Mouse (Mus musculus) stomach, postnatal 0 days (tissue): ENCODE data around the gene Mvd. TPM values are rescaled to one million over a fixed set of nuclear protein-coding genes. Genes with fewer than 3 reads are reported as not detected.

Source experiments
- ATAC-seq: fragments of 200-750 bp; cut with Nextera tagmentation; 2 replicates; pipeline ENCODE4 v1.8.0; 2017; ENCODE audit not compliant: low FRiP score, low TSS enrichment
- DNase-seq: peaks from one replicate; pipeline ENCODE4 v3.0.0-alpha.2; 2016; ENCODE audit warnings: low spot score
- H3K27ac ChIP-seq: fragments of 300-500 bp; sonication (generic); replicated peaks from 2 replicates; pipeline ENCODE4 v1.5.1; 2014; ENCODE audit warnings: mild to moderate bottlenecking, control low read depth
- H3K27me3 ChIP-seq: fragments of 300-500 bp; sonication (generic); 2 replicates; pipeline ENCODE4 v1.6.1; 2014; ENCODE audit warnings: low read length; ENCODE audit not compliant: control insufficient read depth, insufficient read depth
- H3K36me3 ChIP-seq: fragments of 300-500 bp; sonication (generic); 2 replicates; pipeline ENCODE4 v1.6.1; 2014; ENCODE audit warnings: low read length, mixed read lengths; ENCODE audit not compliant: control insufficient read depth, insufficient read depth
- H3K4me1 ChIP-seq: fragments of 300-500 bp; sonication (generic); replicated peaks from 2 replicates; pipeline ENCODE4 v1.6.1; 2014; ENCODE audit warnings: antibody characterized with exemption; ENCODE audit not compliant: control insufficient read depth, insufficient read depth
- H3K4me2 ChIP-seq: fragments of 300-500 bp; sonication (generic); replicated peaks from 2 replicates; pipeline ENCODE4 v1.6.1; 2014; ENCODE audit warnings: low read depth, mild to moderate bottlenecking, control low read depth, moderate library complexity
- H3K4me3 ChIP-seq: fragments of 300-500 bp; sonication (generic); 2 replicates; pipeline ENCODE4 v1.5.1; 2014; ENCODE audit warnings: low read depth, low read length, control low read depth
- H3K9ac ChIP-seq: fragments of 300-500 bp; sonication (generic); 2 replicates; pipeline ENCODE4 v1.6.1; 2014; ENCODE audit warnings: mild to moderate bottlenecking, low read length, control low read depth, mixed read lengths
- H3K9me3 ChIP-seq: fragments of 300-500 bp; sonication (generic); 2 replicates; pipeline ENCODE4 v1.6.1; 2016; ENCODE audit warnings: low read length; ENCODE audit not compliant: control insufficient read depth
- CTCF ChIP-seq: IDR thresholded peaks from 2 replicates; pipeline ENCODE4 v1.5.1; 2016; ENCODE audit warnings: antibody characterized with exemption, low read depth, mild to moderate bottlenecking, moderate library complexity
- EP300 ChIP-seq: optimal IDR thresholded peaks from 2 replicates; pipeline ENCODE3; 2016; ENCODE audit warnings: antibody characterized with exemption
- WGBS: fragments of 180-500 bp; shearing (Covaris S2); extraction: QIAGEN DNeasy Blood & Tissue Kit; methylation state at CpG from one replicate; pipeline ENCODE4 v1.1.7; 2014; 5-methylcytosine and 5-hydroxymethylcytosine counted together
- polyA plus RNA-seq: library from polyadenylated mRNA; unstranded; fragments of >200 nt; fragmentation: Nextera tagmentation; extraction: Ambion mirVana; gene quantifications from 2 replicates; pipeline ENCODE4 v1.2.1, GENCODE M21; 2015

Gene Mvd
- polyA plus RNA-seq, 1 experiment from 2014 or later: 34.6 TPM

DNA sequence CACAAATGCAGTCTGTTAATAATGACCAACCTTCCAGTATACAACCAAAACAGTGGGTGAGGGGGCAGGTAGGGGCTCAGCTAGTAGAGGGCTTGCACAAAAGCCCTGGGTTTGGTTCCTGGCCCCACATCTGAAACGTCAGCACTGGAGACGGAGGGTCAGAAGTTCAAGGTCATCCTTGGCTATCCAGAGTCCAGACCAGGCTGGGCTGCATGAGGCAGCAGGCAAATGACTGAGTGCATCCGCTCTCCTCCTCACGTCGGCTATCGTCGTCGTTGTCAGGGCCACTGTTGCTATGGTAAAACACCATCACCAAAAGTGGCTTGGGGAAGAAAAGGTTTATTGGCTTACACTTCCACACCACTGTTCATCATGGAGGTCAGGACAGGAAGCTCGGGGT lies 28.9 kb downstream of the Mvd start:
- H3K4me2 ChIP-seq: no peak overlapping the region
- 84% methylated on average over 9 of the region's 9 CpGs for WGBS
- H3K27me3 ChIP-seq: no peaks in the 10 kb centered on the region
- no peaks in the 10 kb centered on the region for H3K4me1 ChIP-seq
- no peak for ATAC-seq
- TF ChIP-seq CTCF (no peak), EP300 (no peak)
- no peak overlapping the region for H3K9ac ChIP-seq
- no peak overlapping the region for H3K27ac ChIP-seq
- peaks cover 55% of the 10 kb centered on the region for H3K36me3 ChIP-seq
- no peak overlapping the region for H3K4me3 ChIP-seq
- H3K9me3 ChIP-seq: no peaks in the 10 kb centered on the region
- DNase-seq: no peak

DNA sequence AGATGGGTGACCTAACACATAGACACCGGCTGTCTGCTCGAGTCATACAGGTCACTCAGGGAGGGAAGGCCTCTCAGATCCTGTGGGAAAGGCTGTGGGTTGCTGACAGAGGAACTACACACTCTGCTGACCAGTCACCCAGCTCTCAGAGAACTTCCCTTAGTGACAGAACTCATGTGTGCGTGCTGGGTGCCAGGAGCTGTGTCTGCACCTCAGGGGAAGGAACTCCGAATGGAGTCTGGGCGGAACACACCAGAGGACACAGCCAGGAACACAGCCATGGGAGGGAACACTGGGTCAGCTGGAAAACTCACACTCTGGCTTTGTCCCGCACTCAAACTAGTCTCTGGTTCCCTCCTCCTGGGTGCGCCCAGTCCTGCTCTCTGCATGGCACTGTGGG lies 35.5 kb downstream of the Mvd start:
- Histone ChIP-seq H3K27me3 (no peaks in the 10 kb centered on the region), H3K9ac (no peak overlapping the region), H3K27ac (no peak overlapping the region), H3K36me3 (peaks cover 58% of the 10 kb centered on the region), H3K9me3 (no peaks in the 10 kb centered on the region), H3K4me3 (no peak overlapping the region), H3K4me1 (no peaks in the 10 kb centered on the region), H3K4me2 (no peak overlapping the region)
- TF ChIP-seq EP300: no peak
- TF ChIP-seq CTCF: no peak
- WGBS: 92% methylated on average over 7 of the region's 7 CpGs
- ATAC-seq (no peak), DNase-seq (no peak)

DNA sequence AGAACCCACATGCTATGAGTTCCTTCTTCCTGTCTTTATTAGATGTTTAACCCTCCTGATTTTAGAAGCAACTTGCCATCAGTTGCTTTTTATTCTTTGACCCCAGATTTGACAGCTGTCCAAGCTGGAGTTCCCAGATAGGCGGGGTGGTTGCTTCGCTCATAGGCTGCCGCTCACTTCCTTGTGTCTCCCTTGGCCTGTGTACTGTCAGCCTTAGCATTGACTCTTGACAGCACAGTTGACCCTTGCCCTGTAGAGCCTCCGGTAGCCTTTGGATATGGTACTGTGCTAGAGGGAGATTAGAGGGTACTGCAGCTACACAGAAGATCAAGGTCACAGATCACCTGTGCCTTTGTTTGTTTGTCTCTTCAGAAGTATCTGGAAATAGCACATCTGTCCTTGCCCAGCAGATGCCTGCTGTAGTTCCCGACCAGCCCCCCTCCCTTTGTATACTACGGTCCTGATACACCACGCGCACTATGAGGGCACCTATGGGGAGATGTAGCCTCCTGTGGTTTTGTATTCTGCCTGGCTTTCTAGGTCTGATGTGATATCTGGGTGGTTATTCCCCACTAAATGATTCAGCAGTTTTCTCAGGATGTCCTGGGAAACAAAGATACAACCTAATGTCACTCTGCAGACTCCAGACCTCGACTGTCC lies 37.9 kb downstream of the Mvd start:
- Histone ChIP-seq H3K4me2 (no peak overlapping the region), H3K9me3 (no peaks in the 10 kb centered on the region), H3K9ac (no peak overlapping the region), H3K27me3 (no peaks in the 10 kb centered on the region), H3K36me3 (peaks cover 59% of the 10 kb centered on the region), H3K4me3 (no peak overlapping the region), H3K4me1 (no peaks in the 10 kb centered on the region), H3K27ac (no peak overlapping the region)
- ATAC-seq (no peak), DNase-seq (no peak)
- 86% methylated on average over 9 of the region's 9 CpGs for WGBS
- TF ChIP-seq CTCF (no peak), EP300 (no peak)

DNA sequence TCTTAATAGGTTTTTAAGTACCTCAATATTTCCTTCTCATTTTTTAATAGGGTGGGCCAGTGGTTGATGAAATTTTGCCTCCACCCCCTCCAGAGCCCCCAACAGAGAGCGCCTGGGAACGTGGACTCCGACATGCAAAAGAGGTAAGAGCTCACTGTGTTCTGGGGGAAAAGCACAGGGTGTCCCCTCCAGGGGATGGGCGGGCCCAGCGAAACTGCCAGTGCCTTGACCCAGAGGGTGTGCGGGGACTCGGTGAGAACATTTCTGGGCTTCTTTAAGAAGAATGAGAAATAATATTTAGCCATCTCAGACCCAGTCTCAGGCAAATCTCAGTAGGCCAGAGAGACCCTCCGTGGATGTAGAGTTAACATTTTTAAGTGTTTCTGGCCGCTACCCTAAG lies 45.0 kb downstream of the Mvd start:
- Histone ChIP-seq H3K4me1 (no peaks in the 10 kb centered on the region), H3K4me2 (no peak overlapping the region), H3K9me3 (no peaks in the 10 kb centered on the region), H3K27me3 (no peaks in the 10 kb centered on the region), H3K27ac (no peak overlapping the region), H3K36me3 (peaks cover 29% of the 10 kb centered on the region), H3K9ac (no peak overlapping the region), H3K4me3 (no peak overlapping the region)
- 93% methylated on average over 9 of the region's 9 CpGs for WGBS
- no peak for DNase-seq
- no peak for ATAC-seq
- TF ChIP-seq EP300: no peak
- TF ChIP-seq CTCF: no peak

DNA sequence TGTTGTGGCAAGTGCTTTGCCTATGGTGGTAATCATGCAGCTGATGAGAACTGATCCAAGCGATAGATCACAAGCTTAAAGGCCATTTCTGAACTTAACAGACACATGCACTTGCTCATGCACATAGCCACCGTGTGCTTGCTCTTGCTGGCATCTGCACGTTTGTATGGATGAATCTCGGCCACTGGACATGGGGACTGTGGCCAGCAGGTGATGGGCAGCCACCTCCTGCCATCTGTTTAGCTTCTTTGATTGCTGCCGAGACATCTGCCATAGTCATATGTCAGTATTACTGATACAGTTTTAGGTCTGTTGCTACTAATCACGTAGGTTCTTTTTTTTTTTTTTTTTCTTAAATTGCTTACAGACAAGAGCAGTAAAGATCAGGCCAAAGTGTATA lies 47.9 kb downstream of the Mvd start:
- H3K27ac ChIP-seq: no peak overlapping the region
- ATAC-seq (no peak), DNase-seq (no peak)
- 86% methylated on average over 6 of the region's 6 CpGs for WGBS
- H3K36me3 ChIP-seq: peaks cover 9% of the 10 kb centered on the region; the same call in 1 of the 2 replicates
- H3K9ac ChIP-seq: no peak overlapping the region
- no peak for TF ChIP-seq CTCF
- no peak for TF ChIP-seq EP300
- H3K4me2 ChIP-seq: no peak overlapping the region
- no peaks in the 10 kb centered on the region for H3K9me3 ChIP-seq
- H3K27me3 ChIP-seq: no peaks in the 10 kb centered on the region
- H3K4me3 ChIP-seq: no peak overlapping the region
- no peaks in the 10 kb centered on the region for H3K4me1 ChIP-seq

DNA sequence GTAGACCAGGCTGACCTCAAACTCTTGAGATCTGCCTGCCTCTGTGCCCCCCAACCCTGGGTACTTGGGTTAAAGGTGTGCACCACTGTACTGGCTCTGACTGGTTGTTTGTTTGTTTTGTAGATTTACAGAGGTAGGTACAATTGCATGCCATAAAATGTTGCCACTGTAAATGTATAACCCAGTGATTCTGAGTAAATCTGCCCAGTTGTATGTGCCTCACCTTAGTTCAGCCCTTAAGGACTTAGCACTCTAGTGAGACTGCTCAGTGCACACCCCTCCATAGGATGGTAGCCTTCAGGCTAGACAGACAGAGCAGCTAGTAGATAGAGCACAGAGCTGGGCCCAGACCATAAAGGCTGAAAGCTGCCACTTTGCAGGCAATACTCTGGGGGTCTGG lies 49.5 kb downstream of the Mvd start:
- H3K27ac ChIP-seq: no peak overlapping the region

More for the DNA sequence above, 49.5 kb downstream of the Mvd start:
- ATAC-seq (no peak), DNase-seq (no peak)
- H3K36me3 ChIP-seq: peaks cover 10% of the 10 kb centered on the region
- H3K27me3 ChIP-seq: no peaks in the 10 kb centered on the region
- H3K4me1 ChIP-seq: no peaks in the 10 kb centered on the region
- no peak overlapping the region for H3K4me3 ChIP-seq
- no peaks in the 10 kb centered on the region for H3K9me3 ChIP-seq
- no peak overlapping the region for H3K9ac ChIP-seq
- TF ChIP-seq EP300 (no peak), CTCF (no peak)
- no peak overlapping the region for H3K4me2 ChIP-seq
